Mouse (Mus musculus) limb, embryonic 13.5 days (tissue): ENCODE measurements at regions not wholly inside any gene's neighbourhood (a gene's known extent, or its start where the extent isn't known, plus 50 kb on each side); places are given as distances from the start of the nearest gene placed in this dataset.

ENCODE experiments used
- ATAC-seq: fragments of 200-750 bp; cut with Nextera tagmentation; 2 replicates; pipeline ENCODE4 v1.8.0; 2017; ENCODE audit warnings: low read depth, moderate number of reproducible peaks, moderate TSS enrichment; ENCODE audit not compliant: low FRiP score
- H3K27ac ChIP-seq: fragments of 300-500 bp; sonication (generic); 2 replicates; pipeline ENCODE4 v1.5.1; 2015; ENCODE audit warnings: inconsistent platforms, mild to moderate bottlenecking, moderate library complexity
- H3K27me3 ChIP-seq: fragments of 300-500 bp; sonication (generic); 2 replicates; pipeline ENCODE4 v1.6.1; 2015; ENCODE audit warnings: mild to moderate bottlenecking, inconsistent platforms
- H3K36me3 ChIP-seq: fragments of 300-500 bp; sonication (generic); 2 replicates; pipeline ENCODE4 v1.6.1; 2015; ENCODE audit warnings: inconsistent platforms, mild to moderate bottlenecking, moderate library complexity
- H3K4me1 ChIP-seq: fragments of 300-500 bp; sonication (generic); 2 replicates; pipeline ENCODE4 v1.6.1; 2015; ENCODE audit warnings: inconsistent platforms
- H3K4me2 ChIP-seq: fragments of 300-500 bp; sonication (generic); replicated peaks from 2 replicates; pipeline ENCODE4 v1.6.1; 2015; ENCODE audit warnings: inconsistent platforms, mild to moderate bottlenecking, moderate library complexity
- H3K4me3 ChIP-seq: fragments of 300-500 bp; sonication (generic); 2 replicates; pipeline ENCODE4 v1.5.1; 2015; ENCODE audit warnings: moderate library complexity, mild to moderate bottlenecking, inconsistent platforms
- H3K9ac ChIP-seq: fragments of 300-500 bp; sonication (generic); 2 replicates; pipeline ENCODE4 v1.6.1; 2015; ENCODE audit warnings: mild to moderate bottlenecking, inconsistent platforms
- H3K9me3 ChIP-seq: fragments of 300-500 bp; sonication (generic); 2 replicates; pipeline ENCODE4 v1.6.1; 2016; ENCODE audit warnings: inconsistent platforms
- WGBS: fragments of 180-500 bp; shearing (Covaris S2); methylation state at CpG from one replicate; pipeline ENCODE4 v1.1.7; 2015; 5-methylcytosine and 5-hydroxymethylcytosine counted together

GRCm38 (mm10) chr13:72961291-72961690 is 299.0 kb upstream of the Irx4 start:
- Histone ChIP-seq H3K4me3 (no peak overlapping the region), H3K36me3 (no peaks in the 10 kb centered on the region), H3K9me3 (no peaks in the 10 kb centered on the region), H3K27me3 (peaks cover 11% of the 10 kb centered on the region), H3K4me1 (no peaks in the 10 kb centered on the region), H3K9ac (no peak overlapping the region), H3K4me2 (no peak overlapping the region), H3K27ac (no peak overlapping the region)
- ATAC-seq, result no peak
- WGBS, result 94% methylated on average over 3 of the region's 3 CpGs

GRCm38 (mm10) chr13:72972165-72972564 is 288.1 kb upstream of the Irx4 start:
- H3K36me3 ChIP-seq, result no peaks in the 10 kb centered on the region
- WGBS, result 80% methylated on average over 4 of the region's 4 CpGs

GRCm38 (mm10) chr13:72972894-72973293 is 287.4 kb upstream of the Irx4 start:
- no peak overlapping the region for H3K4me2 ChIP-seq
- H3K27ac ChIP-seq, result no peak overlapping the region
- H3K36me3 ChIP-seq, result no peaks in the 10 kb centered on the region
- WGBS, result 36% methylated on average over 1 of the region's 1 CpGs
- H3K27me3 ChIP-seq, result peaks cover 14% of the 10 kb centered on the region; the same call in 1 of the 2 replicates
- no peaks in the 10 kb centered on the region for H3K4me1 ChIP-seq
- ATAC-seq, result no peak
- H3K9me3 ChIP-seq, result no peaks in the 10 kb centered on the region
- H3K9ac ChIP-seq, result no peak overlapping the region
- no peak overlapping the region for H3K4me3 ChIP-seq

More at GRCm38 (mm10) chr13:72972165-72972564, 288.1 kb upstream of the Irx4 start:
- peaks cover 14% of the 10 kb centered on the region; the same call in 1 of the 2 replicates for H3K27me3 ChIP-seq
- H3K9me3 ChIP-seq, result no peaks in the 10 kb centered on the region
- ATAC-seq, result no peak
- H3K27ac ChIP-seq, result no peak overlapping the region
- H3K9ac ChIP-seq, result no peak overlapping the region
- no peaks in the 10 kb centered on the region for H3K4me1 ChIP-seq
- H3K4me3 ChIP-seq, result no peak overlapping the region
- no peak overlapping the region for H3K4me2 ChIP-seq

GRCm38 (mm10) chr13:72977213-72977612 is 283.1 kb upstream of the Irx4 start:
- WGBS, result 83% methylated on average over 6 of the region's 6 CpGs
- H3K27me3 ChIP-seq, result peaks cover 13% of the 10 kb centered on the region; the same call in 1 of the 2 replicates
- no peak overlapping the region for H3K4me3 ChIP-seq
- H3K27ac ChIP-seq, result no peak overlapping the region
- H3K36me3 ChIP-seq, result no peaks in the 10 kb centered on the region
- no peak overlapping the region for H3K9ac ChIP-seq
- no peak overlapping the region for H3K4me2 ChIP-seq
- no peaks in the 10 kb centered on the region for H3K4me1 ChIP-seq
- no peaks in the 10 kb centered on the region for H3K9me3 ChIP-seq
- ATAC-seq, result no peak

- H3K9me3 ChIP-seq, result no peaks in the 10 kb centered on the region
- no peak overlapping the region for H3K9ac ChIP-seq
- no peaks in the 10 kb centered on the region for H3K36me3 ChIP-seq
- 67% methylated on average over 3 of the region's 3 CpGs for WGBS
- H3K27me3 ChIP-seq, result 0 out of 2 replicates have a peak, but pooled peaks cover 11% of the 10 kb centered on the region
- no peak overlapping the region for H3K4me3 ChIP-seq
- ATAC-seq, result peak; percentile 40
- H3K4me1 ChIP-seq, result no peaks in the 10 kb centered on the region
- no peak overlapping the region for H3K4me2 ChIP-seq
- no peak overlapping the region for H3K27ac ChIP-seq
These were observed 282.3 kb upstream of the Irx4 start for GRCm38 (mm10) chr13:72977971-72978370.

GRCm38 (mm10) chr13:72978966-72979365 is 281.3 kb upstream of the Irx4 start:
- H3K27me3 ChIP-seq, result 0 out of 2 replicates have a peak, but pooled peaks cover 4% of the 10 kb centered on the region
- H3K27ac ChIP-seq, result no peak overlapping the region
- H3K9me3 ChIP-seq, result no peaks in the 10 kb centered on the region
- H3K4me3 ChIP-seq, result no peak overlapping the region
- H3K4me1 ChIP-seq, result no peaks in the 10 kb centered on the region
- H3K36me3 ChIP-seq, result no peaks in the 10 kb centered on the region
- no peak overlapping the region for H3K4me2 ChIP-seq
- ATAC-seq, result no peak
- no peak overlapping the region for H3K9ac ChIP-seq

GRCm38 (mm10) chr13:72992589-72993409 is 267.5 kb upstream of the Irx4 start:
- WGBS, result 68% methylated on average over 17 of the region's 17 CpGs
- no peak overlapping the region for H3K4me3 ChIP-seq
- H3K9ac ChIP-seq, result no peak overlapping the region
- H3K9me3 ChIP-seq, result no peaks in the 10 kb centered on the region
- H3K4me1 ChIP-seq, result no peaks in the 10 kb centered on the region
- H3K27ac ChIP-seq, result no peak overlapping the region
- ATAC-seq, result no peak
- H3K27me3 ChIP-seq, result no peaks in the 10 kb centered on the region
- H3K4me2 ChIP-seq, result no peak overlapping the region
- no peaks in the 10 kb centered on the region for H3K36me3 ChIP-seq

- Histone ChIP-seq H3K9ac (no peak overlapping the region), H3K36me3 (no peaks in the 10 kb centered on the region), H3K4me2 (no peak overlapping the region), H3K9me3 (no peaks in the 10 kb centered on the region), H3K4me1 (no peaks in the 10 kb centered on the region), H3K27ac (no peak overlapping the region), H3K4me3 (no peak overlapping the region), H3K27me3 (no peaks in the 10 kb centered on the region)
- ATAC-seq, result no peak
- 85% methylated on average over 3 of the region's 3 CpGs for WGBS
These were observed 266.8 kb upstream of the Irx4 start for GRCm38 (mm10) chr13:72993410-72993858.

GRCm38 (mm10) chr13:72994538-72994937 is 265.7 kb upstream of the Irx4 start:
- Histone ChIP-seq H3K36me3 (no peaks in the 10 kb centered on the region), H3K27me3 (no peaks in the 10 kb centered on the region), H3K4me1 (no peaks in the 10 kb centered on the region), H3K4me3 (no peak overlapping the region), H3K9me3 (no peaks in the 10 kb centered on the region), H3K9ac (no peak overlapping the region), H3K4me2 (no peak overlapping the region), H3K27ac (no peak overlapping the region)
- no peak for ATAC-seq

GRCm38 (mm10) chr13:73008856-73009546 is 251.3 kb upstream of the Irx4 start:
- Histone ChIP-seq H3K4me3 (no peak overlapping the region), H3K9ac (no peak overlapping the region), H3K4me1 (peaks cover 12% of the 10 kb centered on the region), H3K4me2 (peak overlapping the region; percentile 51), H3K27me3 (peaks cover 7% of the 10 kb centered on the region; the same call in 1 of the 2 replicates), H3K36me3 (no peaks in the 10 kb centered on the region), H3K27ac (no peak overlapping the region), H3K9me3 (no peaks in the 10 kb centered on the region)
- ATAC-seq, result peak; percentile 45; the same call in 1 of the 2 replicates
- 30% methylated on average over 22 of the region's 22 CpGs for WGBS

GRCm38 (mm10) chr13:73009547-73010475 is 250.5 kb upstream of the Irx4 start:
- Histone ChIP-seq H3K4me1 (peaks cover 12% of the 10 kb centered on the region), H3K9ac (no peak overlapping the region), H3K27me3 (peaks cover 7% of the 10 kb centered on the region; the same call in 1 of the 2 replicates), H3K36me3 (no peaks in the 10 kb centered on the region), H3K9me3 (no peaks in the 10 kb centered on the region), H3K27ac (no peak overlapping the region), H3K4me3 (no peak overlapping the region), H3K4me2 (peak overlapping the region; percentile 51)
- ATAC-seq, result peak; percentile 62
- 71% methylated on average over 15 of the region's 15 CpGs for WGBS
